Mouse (Mus musculus) bone marrow macrophage, adult 2 months (primary cell): ENCODE measurements around the gene Dclre1c.
"Not testable (repeated sequence)": the region's sequence is repeated elsewhere in the genome, so short reads cannot be mapped to it uniquely, and the experiment has no call there.

Experiments used
- CTCF ChIP-seq: IDR thresholded peaks from 2 replicates; pipeline ENCODE4 v1.5.1; 2012; ENCODE audit warnings: low read depth, mild to moderate bottlenecking, low read length, moderate library complexity
- POLR2A ChIP-seq: IDR thresholded peaks from 2 replicates; pipeline ENCODE4 v1.6.1; 2012; ENCODE audit warnings: mild to moderate bottlenecking, low read depth, low read length, borderline replicate concordance

- TF ChIP-seq CTCF, POLR2A: not testable (repeated sequence)
Observed at GRCm38 (mm10) chr2:3397110-3397509, 26.8 kb upstream of the Dclre1c start, which contains the start of gene Olah.
